Mouse (Mus musculus) adrenal gland, adult 8-10 months (tissue): ENCODE measurements around the gene Larp6. TPM values are rescaled to one million over a fixed set of nuclear protein-coding genes. Genes with fewer than 3 reads are reported as not detected.

Experiments
- DNase-seq: peaks from one replicate; pipeline ENCODE4 v3.0.0; 2022
- total RNA-seq, 4 experiments: library from RNA; stranded (reverse); gene quantifications; 2 replicates each; pipeline ENCODE4 v1.2.4; 2022

The Larp6 gene
- total RNA-seq, 4 experiments from 2014 or later = 3.1 to 4.7 (median 3.7) TPM

GRCm38 (mm10) chr9:60715271-60715670 is 2.5 kb downstream of the Larp6 start:
- DNase-seq = no peak

- DNase-seq = no peak
These were observed 3.0 kb downstream of the Larp6 start for GRCm38 (mm10) chr9:60715828-60716227.

GRCm38 (mm10) chr9:60718284-60718683 is 5.5 kb downstream of the Larp6 start:
- DNase-seq = peak; percentile 35

GRCm38 (mm10) chr9:60719687-60720086 is 6.9 kb downstream of the Larp6 start:
- DNase-seq = no peak

- DNase-seq = no peak
These were observed 12.2 kb downstream of the Larp6 start for GRCm38 (mm10) chr9:60724968-60725367.

- no peak for DNase-seq
These were observed 21.5 kb downstream of the Larp6 start for GRCm38 (mm10) chr9:60734321-60734720.

GRCm38 (mm10) chr9:60739126-60739525 is 26.3 kb downstream of the Larp6 start:
- no peak for DNase-seq

GRCm38 (mm10) chr9:60741436-60741835 is 28.6 kb downstream of the Larp6 start:
- no peak for DNase-seq

GRCm38 (mm10) chr9:60742516-60742915 is 29.7 kb downstream of the Larp6 start:
- no peak for DNase-seq

- peak; percentile 14 for DNase-seq
These were observed 30.6 kb downstream of the Larp6 start for GRCm38 (mm10) chr9:60743180-60743900.

- DNase-seq = peak; percentile 26
These were observed 31.6 kb downstream of the Larp6 start for GRCm38 (mm10) chr9:60744171-60744969.

GRCm38 (mm10) chr9:60744971-60745370 is 32.2 kb downstream of the Larp6 start:
- DNase-seq = no peak

- no peak for DNase-seq
These were observed 33.8 kb downstream of the Larp6 start for GRCm38 (mm10) chr9:60746561-60746960.

GRCm38 (mm10) chr9:60747672-60748071 is 34.9 kb downstream of the Larp6 start:
- no peak for DNase-seq

GRCm38 (mm10) chr9:60748191-60748590 is 35.4 kb downstream of the Larp6 start:
- no peak for DNase-seq

GRCm38 (mm10) chr9:60749105-60749504 is 36.3 kb downstream of the Larp6 start:
- no peak for DNase-seq

GRCm38 (mm10) chr9:60751098-60751497 is 38.3 kb downstream of the Larp6 start:
- no peak for DNase-seq

GRCm38 (mm10) chr9:60751971-60752370 is 39.2 kb downstream of the Larp6 start:
- no peak for DNase-seq

GRCm38 (mm10) chr9:60752636-60753035 is 39.8 kb downstream of the Larp6 start:
- DNase-seq = no peak

GRCm38 (mm10) chr9:60756258-60756657 is 43.5 kb downstream of the Larp6 start:
- peak; percentile 41 for DNase-seq

- no peak for DNase-seq
These were observed 44.3 kb downstream of the Larp6 start for GRCm38 (mm10) chr9:60756866-60757740.

GRCm38 (mm10) chr9:60757817-60758216 is 45.0 kb downstream of the Larp6 start:
- DNase-seq = no peak
